Mouse (Mus musculus) splenic B cell, adult 2 months (primary cell): ENCODE data around the gene Lima1.
"Not testable (repeated sequence)": the region's sequence is repeated elsewhere in the genome, so short reads cannot be mapped to it uniquely, and the experiment has no call there.

Experiments
- DNase-seq: peaks from one replicate; pipeline ENCODE4 v3.0.0-alpha.2; 2011; ENCODE audit warnings: low read depth, low spot score
- H3K27me3 ChIP-seq: 2 replicates; pipeline ENCODE4 v1.6.1; 2012; ENCODE audit warnings: mild to moderate bottlenecking, low read length, moderate library complexity, mixed read lengths; ENCODE audit not compliant: control insufficient read depth, poor library complexity, insufficient read depth, severe bottlenecking
- H3K36me3 ChIP-seq: 2 replicates; pipeline ENCODE4 v1.6.1; 2012; ENCODE audit warnings: mild to moderate bottlenecking, low read length, moderate library complexity, mixed read lengths; ENCODE audit not compliant: control insufficient read depth, poor library complexity, insufficient read depth, severe bottlenecking

Gene Lima1

DNA sequence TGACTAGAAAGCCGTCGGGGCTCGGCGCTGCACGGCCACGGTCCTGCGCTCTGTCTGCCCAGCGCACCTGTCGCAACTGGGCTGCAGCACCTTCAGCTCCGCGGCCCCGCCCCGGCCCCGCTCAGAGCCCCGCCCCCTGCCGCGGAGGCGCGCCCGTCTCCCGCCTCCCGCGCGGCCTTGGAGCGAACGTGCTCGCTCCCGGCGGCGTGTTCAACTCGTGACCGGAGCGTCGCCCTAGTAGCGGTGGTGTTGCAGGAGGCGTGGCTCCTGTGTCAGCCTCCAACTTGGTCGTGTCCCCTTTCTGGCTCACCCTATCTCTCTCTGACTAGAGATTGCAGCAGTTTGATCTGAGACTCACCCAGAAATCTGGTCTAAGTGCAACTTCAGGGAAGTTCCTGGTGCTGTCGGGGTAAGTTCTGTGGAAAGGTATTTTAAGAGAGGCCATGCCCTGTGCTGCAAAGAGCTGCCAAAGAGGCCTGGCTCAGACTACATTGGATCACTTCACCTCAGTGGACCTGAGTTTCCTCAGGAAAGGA is at the start of gene Lima1:
TSS of gene Lima1 (minus strand) at position 123 of the 536 bp plus-strand sequence.
- peak; percentile 90 for DNase-seq
- no peaks in the 10 kb centered on the region for H3K27me3 ChIP-seq
- H3K36me3 ChIP-seq = no peaks in the 10 kb centered on the region

DNA sequence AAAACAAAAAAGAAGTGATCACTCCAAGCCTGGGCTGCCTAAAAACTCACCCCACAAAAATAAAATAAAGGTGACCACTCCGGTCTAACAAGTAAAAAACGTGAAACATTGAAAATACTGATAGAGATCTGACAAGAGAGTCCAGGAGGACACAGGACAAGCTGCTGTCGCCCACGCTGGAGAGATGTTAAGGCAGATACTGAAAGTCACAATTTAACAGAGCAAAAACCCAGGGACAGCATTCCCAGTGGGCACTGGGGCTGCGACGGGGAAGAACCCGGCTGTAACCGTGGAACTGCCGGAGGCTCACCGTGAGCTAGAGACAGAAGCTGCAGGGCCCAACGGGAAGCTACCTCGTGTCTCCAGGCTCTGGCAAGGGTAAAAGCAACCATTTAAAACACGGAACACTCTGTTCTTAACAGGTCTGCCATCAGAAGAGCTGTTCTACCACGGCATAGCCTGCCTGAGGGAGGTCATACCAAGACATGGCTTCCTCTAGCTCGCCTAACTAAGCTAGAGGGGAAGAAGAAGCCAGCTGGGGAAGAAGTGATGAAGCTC is 44.4 kb upstream of the Lima1 start:
- no peak for DNase-seq
- H3K27me3 ChIP-seq = no peaks in the 10 kb centered on the region
- no peaks in the 10 kb centered on the region for H3K36me3 ChIP-seq

DNA sequence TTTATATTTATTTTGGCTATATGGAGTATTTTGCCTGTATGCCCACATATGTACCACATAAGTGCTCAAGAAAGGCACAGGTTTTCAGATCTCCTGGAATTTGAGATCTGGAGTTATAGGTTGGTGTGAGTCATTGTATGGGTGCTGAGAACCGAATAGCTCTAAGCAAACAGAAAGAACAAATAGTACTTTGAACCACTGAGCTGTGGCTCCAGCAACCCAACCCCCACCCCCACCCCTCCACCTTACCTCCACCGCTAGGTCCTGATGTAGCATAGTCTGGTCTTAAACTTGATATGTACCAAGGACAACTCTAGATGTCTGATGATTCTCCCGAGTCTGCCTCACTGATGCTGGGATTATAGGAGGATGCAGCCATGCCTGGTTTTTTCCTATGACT is 42.0 kb upstream of the Lima1 start:
- no peaks in the 10 kb centered on the region for H3K36me3 ChIP-seq
- H3K27me3 ChIP-seq = no peaks in the 10 kb centered on the region
- no peak for DNase-seq

DNA sequence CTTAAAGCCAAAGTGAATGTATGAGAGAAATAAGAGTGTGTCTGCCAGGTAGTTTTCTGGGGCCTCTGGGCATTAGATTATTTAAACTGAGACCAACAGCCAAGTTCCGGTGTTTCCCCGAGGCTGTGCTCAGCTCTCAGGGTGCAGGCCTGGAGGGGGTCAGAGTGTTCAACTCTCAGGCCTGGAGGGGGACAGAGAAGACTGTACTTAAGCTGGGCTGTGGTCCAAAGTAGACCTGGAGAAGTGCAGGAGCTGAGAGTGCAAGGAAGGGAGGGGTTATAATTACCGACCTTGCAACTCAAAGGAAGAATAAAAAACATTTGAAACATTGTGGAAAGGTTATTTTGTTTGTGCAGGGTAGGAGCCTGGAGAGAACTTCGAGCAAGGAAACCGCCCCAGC is 39.4 kb upstream of the Lima1 start:
- no peaks in the 10 kb centered on the region for H3K36me3 ChIP-seq
- H3K27me3 ChIP-seq = no peaks in the 10 kb centered on the region
- no peak for DNase-seq

DNA sequence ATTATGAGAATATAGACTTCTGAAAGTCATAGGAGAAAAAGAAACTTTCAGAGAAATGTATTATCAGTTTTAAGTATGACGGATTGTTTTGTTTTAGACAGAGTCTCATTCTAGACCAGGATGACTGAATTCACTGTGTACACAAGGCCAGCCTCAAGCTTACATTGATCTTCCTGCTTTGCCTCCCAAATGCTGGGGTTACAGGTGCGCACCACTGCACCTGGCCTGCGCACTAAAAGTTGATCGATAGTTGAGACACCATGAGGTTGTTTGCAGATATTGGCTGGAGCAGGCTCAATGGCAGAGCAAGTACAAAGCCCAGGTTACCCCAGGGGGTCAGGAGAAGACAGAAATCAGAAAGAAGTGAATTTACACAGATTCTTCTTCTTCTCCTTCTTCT is 36.5 kb upstream of the Lima1 start:
- Histone ChIP-seq H3K27me3 (no peaks in the 10 kb centered on the region), H3K36me3 (no peaks in the 10 kb centered on the region)
- DNase-seq = no peak

DNA sequence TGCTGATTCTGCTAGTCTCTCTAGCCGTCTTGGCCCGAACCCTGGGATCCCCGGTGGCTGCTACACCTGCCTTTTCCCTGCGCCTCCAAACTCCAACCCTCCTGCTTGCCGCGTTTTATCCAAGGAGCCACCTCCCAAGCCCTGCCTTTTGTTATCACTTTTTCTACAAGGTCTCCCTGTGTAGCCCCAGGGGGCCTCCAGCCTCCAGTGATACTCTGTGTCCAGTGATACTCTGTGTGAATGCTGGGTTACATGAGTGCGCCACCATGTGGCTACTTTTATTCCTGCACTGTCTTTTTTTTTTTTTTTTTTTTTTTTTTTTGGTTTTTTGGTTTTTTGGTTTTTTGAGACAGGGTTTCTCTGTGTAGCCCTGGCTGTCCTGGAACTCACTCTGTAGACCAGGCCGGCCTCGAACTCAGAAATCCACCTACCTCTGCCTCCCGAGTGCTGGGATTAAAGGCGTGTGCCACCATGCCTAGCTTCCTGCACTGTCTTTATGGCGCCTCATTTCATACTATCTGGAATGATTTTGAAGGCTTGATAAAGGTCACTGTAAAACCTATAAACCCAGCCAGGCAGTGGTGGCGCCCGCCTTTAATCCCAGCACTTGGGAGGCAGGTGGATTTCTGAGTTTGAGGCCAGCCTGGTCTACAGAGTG is 34.2 kb upstream of the Lima1 start:
- not testable (repeated sequence) for H3K27me3 ChIP-seq, H3K36me3 ChIP-seq
- peak; percentile 50 for DNase-seq

DNA sequence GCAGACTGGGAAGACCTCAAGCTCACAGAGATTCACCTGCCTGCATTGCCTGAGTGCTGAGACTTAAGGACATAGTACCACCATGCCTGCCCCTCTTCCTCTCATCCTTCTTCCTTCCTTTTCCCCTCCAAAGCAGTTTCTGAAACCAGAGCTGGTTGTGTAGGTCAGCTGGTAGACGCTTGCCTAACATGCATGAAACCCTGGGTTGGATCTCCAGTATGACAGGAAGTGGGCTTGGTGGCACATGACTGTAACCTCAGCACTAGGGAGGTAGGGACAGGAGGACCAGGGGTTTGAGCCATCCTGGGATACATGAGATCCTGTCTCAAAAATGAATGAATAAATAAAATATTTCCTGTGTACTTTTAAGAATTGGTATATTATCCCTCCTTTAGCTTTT is 32.3 kb upstream of the Lima1 start:
- Histone ChIP-seq H3K27me3 (no peaks in the 10 kb centered on the region), H3K36me3 (no peaks in the 10 kb centered on the region)
- no peak for DNase-seq

DNA sequence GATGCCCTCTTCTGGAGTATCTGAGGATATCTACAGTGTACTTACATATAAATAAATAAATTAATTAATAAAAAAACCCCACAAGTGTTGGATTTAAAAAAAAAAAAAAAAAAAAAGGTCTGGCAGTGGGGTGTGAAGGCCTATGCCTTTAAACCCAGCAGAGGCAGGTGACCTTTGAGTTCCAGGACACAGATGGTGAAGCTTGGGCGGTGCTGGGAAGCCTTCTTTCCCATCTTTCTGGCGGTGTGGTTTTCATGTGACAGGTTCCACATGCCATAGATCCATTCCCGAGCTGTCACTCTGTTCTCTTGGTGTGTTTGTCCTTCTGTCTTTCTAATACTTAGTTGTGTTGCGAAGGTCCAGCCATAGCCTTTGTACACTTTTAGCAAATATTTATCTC is 31.8 kb upstream of the Lima1 start:
- Histone ChIP-seq H3K36me3 (no peaks in the 10 kb centered on the region), H3K27me3 (no peaks in the 10 kb centered on the region)
- no peak for DNase-seq

DNA sequence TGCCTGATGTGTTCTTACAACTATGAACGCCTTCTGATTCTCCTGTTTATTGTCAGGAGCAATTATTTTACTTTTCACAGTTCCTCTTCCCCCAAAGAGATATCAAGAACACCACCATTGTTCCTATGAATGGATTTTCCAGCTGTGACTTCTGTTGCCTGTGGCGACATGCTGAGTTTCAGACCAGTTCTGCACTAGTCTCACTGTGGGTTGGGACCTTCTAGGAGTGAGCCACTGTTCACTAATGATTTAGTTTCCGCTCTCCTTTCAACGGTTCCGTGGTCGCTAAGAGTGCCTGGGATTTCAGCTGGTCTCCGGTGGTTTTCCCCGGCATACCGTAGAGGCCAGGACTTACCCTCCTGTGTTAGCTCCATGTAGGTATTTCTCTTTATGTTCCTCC is 29.6 kb upstream of the Lima1 start:
- no peaks in the 10 kb centered on the region for H3K36me3 ChIP-seq
- DNase-seq = no peak
- H3K27me3 ChIP-seq = no peaks in the 10 kb centered on the region

DNA sequence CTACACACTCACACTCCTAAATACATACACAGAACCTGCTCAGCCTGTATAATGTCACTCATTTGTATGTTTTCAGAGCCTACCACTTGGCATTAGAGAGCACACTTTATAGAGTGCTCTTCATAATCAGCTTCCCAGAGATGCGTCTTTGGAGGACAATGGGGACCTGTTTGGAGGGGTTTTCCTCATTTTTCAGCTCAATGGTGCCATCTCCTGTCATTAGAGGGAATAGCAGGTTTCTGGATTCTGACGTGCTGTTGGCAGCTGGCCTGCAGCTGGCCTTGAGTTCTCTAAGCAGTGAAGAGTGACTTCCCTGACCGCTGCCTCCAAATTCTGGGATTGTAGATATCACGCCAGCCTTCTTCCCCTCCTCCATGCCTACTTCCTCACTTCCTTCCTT is 29.1 kb upstream of the Lima1 start:
- Histone ChIP-seq H3K36me3 (no peaks in the 10 kb centered on the region), H3K27me3 (no peaks in the 10 kb centered on the region)
- DNase-seq = peak; percentile 73

DNA sequence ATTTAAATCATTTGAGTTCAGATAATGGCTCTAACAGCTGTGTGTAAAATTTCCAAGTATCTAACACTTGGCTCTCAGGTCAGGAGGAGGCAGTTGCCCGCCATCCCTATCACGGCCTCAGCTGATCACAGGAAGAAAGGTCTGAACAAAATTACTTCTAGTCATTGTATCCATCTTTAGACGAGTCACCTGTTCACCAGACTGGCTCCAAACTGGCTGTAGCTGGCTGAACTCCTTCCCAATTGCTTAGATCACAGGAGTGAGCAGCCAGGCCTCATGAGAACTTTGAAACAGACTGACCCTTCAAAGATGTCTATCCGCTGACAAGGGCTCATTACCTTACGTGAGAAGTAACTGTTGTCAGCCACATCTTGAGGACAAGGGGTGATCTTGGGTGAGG is 28.0 kb upstream of the Lima1 start:
- DNase-seq = no peak
- no peaks in the 10 kb centered on the region for H3K36me3 ChIP-seq

DNA sequence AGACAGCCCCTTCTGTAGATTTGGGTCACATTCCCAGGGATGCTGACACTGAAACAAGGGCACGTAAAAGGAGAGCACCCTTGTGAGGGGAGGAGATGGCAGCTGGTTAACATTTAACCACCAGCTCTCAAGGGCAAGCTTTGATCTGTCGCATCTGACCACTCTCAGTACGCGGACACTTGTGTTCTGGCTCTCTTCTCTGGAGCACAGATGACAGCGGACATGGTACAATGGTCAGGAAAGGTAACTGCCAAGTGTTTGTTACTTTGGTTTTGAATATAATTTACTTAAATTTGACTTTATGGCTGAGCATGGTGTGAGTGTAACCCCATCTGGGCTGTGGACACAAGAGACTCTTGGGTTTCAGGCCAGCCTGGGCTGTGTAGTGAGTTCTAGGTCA is 27.5 kb upstream of the Lima1 start:
- no peaks in the 10 kb centered on the region for H3K36me3 ChIP-seq
- H3K27me3 ChIP-seq = no peaks in the 10 kb centered on the region
- no peak for DNase-seq

More for the DNA sequence above, 28.0 kb upstream of the Lima1 start:
- H3K27me3 ChIP-seq = no peaks in the 10 kb centered on the region

DNA sequence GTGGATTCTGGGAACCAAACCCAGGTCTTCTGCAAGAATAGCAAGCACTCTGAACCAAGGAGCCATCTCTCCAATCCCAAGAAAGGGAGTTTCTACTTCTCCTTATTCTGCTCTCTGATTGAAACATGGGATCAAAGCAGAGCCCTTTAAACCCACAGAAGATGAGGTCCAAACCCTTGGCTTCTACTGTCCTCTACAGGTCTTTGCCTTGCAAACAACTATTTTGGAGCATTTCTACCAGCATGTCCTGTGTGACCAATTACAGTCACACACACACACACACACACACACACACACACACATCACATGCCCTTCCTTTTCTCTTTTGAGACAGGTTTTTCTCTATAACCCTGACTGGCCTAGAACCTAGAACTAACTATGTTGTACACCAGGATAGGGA is 21.4 kb upstream of the Lima1 start:
- H3K27me3 ChIP-seq = no peaks in the 10 kb centered on the region
- DNase-seq = no peak
- H3K36me3 ChIP-seq = no peaks in the 10 kb centered on the region

DNA sequence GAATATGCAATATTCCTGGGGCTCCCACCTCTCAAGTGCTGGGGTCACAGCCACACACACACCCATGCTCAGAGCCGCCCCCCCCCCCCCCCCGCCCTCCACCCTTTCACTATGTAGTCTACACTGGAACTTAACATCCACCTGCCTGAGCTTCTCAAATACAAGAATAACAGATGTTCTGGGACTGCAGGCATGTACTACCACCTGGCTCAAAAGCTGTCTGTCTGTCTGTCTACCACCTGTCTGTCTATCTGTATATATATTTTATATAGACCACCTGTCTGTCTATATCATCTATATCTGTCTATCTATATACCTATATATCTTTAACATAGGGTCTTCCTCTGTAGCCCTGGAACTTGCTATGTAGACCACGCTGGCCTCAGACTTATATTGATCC is 16.1 kb upstream of the Lima1 start:
- H3K27me3 ChIP-seq = no peaks in the 10 kb centered on the region
- no peak for DNase-seq
- no peaks in the 10 kb centered on the region for H3K36me3 ChIP-seq

DNA sequence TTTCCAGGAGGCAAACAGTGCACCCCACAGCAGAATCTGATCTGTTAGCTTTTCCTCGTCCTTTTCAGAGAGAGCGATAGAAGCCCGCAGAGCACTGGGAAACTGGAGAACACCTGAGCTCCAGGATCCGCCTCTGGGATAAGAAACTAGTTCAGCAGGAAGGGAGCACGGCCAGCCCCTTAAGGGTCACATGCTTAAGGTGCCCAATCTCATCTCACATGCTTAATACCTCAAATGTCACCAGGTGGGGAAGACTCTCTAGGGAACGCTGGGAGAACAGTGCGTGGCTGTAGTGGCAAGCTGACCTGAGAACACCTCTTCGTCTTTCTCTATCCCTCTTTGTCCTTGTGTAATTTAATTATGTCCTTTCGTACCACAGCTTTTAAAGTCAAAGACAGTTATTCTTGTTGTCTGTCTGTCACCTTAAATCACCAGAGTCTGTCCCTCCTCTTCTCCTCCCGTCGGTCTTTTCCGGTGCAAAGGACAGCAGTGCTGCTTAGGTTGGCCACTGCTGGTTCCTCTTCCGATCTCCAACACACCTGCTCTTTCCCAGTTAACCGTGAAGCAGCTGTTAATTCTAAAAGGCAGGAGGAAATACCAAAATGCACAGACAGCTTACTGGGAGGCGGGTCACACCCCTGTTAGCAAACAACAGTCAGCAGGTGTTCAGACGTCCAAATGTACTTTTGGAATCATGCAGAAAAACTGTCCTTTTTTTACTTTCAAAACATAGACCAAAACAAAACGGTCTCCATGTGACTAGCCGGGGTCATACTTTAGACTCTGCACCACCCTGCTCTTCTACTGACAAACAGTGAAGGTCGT is 15.4 kb upstream of the Lima1 start:
- Histone ChIP-seq H3K36me3 (no peaks in the 10 kb centered on the region), H3K27me3 (no peaks in the 10 kb centered on the region)
- peak; percentile 52 for DNase-seq
